Mouse (Mus musculus) brown adipose tissue, adult 24 weeks (tissue): ENCODE data around the gene Stoml1. TPM values are rescaled to one million over a fixed set of nuclear protein-coding genes. Genes with fewer than 3 reads are reported as not detected.

Source experiments
- H3K27ac ChIP-seq: fragments of 200-500 bp; replicated peaks from 2 replicates; pipeline ENCODE4 v1.5.1; 2012; ENCODE audit warnings: low read depth, mild to moderate bottlenecking, low read length
- H3K4me1 ChIP-seq: fragments of 200-500 bp; 2 replicates; pipeline ENCODE4 v1.6.1; 2012; ENCODE audit warnings: low read length, mixed read lengths; ENCODE audit not compliant: control insufficient read depth, insufficient read depth, insufficient read length
- H3K4me3 ChIP-seq: fragments of 200-500 bp; 2 replicates; pipeline ENCODE4 v1.5.1; 2012; ENCODE audit warnings: low read depth, mild to moderate bottlenecking, low read length, moderate library complexity; ENCODE audit not compliant: insufficient read depth
- polyA plus RNA-seq: library from polyadenylated mRNA; stranded (reverse); fragments of >200 nt; gene quantifications from 2 replicates; pipeline ENCODE4 v1.2.4, GENCODE M21; 2012; ENCODE audit not compliant: missing spikeins, insufficient read depth, insufficient read length

The Stoml1 gene
- polyA plus RNA-seq, 1 experiment: 7.9 TPM

DNA sequence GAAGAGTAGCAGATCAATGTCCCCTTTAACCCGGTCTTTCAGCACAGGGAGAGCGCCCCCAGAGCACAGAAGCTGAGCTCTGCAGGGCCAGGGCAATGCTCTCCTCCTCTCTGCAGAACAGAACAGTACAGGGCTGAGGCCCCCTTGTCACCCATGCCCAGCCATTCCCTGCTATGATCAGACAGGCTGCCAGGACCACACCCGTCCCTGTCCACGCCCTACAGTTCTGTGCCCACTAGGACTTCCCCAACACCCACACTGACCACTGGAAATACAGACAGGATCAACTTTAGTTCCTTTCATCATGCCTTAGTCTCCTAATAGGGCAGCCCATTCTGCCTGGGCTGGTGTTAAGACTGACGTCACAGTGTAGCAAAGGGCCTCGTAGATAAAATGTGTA, 44.1 kb downstream of the Stoml1 start:
- H3K27ac ChIP-seq: no peak overlapping the region
- H3K4me3 ChIP-seq: no peak overlapping the region
- no peaks in the 10 kb centered on the region for H3K4me1 ChIP-seq

DNA sequence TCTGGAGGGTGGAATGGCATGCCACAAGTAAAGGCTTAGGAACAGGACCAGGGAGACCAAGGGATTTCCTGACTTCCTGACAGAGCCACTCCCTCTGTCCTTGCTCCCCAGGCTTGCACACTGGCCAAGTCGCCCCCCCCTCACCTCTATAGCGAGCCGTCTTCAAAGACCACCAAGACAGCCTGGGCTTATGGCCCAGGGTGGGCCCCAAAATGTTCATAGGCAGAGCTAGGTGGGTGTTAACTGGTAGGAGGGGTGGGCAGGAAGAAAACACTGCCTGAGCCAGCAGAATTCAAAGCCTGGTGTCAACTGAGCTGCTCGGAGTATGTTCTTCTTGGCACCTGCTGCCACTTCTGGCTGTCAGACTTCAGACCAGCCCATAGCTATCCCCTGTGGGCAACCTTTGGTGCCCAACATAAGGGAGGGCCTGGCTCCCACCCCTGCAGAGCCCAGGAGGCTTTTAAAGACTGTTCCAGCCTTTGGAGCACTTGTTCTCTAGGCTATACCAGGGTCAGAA, 45.1 kb downstream of the Stoml1 start:
- Histone ChIP-seq H3K27ac (no peak overlapping the region), H3K4me3 (no peak overlapping the region), H3K4me1 (peaks cover 5% of the 10 kb centered on the region)

DNA sequence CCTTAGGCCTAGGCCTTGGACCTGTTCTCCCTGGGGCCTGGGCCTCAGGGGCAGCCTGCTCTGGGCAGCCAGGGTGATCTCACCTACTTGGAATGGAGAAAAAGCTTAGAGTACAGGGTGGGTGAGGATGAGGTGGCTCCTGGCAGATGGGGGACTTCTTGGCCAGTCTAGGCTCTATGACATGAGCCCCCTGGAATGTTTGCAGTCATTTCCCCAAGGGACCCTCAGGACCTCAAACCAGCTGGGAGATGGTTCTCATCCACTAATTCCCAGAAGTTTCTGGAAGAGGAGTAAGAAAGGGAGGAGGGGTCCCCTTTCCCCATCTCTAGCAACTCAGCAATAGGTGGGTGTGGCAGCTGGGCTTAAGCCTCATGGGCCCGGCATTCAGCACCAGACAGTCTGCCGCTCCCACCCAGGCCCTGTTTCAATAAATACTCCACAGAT, 46.4 kb downstream of the Stoml1 start:
- no peak overlapping the region for H3K4me3 ChIP-seq
- peaks cover 7% of the 10 kb centered on the region for H3K4me1 ChIP-seq
- no peak overlapping the region for H3K27ac ChIP-seq

DNA sequence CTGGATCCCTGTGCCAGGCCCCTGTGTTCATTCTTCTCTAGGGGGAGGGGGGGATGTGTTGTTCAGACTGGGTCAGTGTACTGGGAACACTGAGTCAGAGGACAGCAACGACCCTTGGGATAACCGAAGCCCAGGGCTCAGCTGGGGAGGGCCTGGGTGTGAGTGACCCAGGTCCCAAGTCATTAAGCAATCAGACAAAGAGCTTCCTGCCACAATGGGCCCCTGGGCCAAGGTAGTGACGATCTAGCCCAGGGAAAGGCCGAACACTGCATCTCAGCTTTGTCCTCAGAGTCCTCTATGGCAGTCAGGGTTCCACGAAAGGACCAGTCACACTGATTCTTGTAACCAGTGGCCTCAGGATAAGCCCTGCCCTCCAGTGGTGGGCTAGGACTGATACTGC, 50.2 kb downstream of the Stoml1 start:
- H3K4me3 ChIP-seq: no peak overlapping the region
- peaks cover 12% of the 10 kb centered on the region for H3K4me1 ChIP-seq
- H3K27ac ChIP-seq: no peak overlapping the region; the same call in 1 of the 2 replicates

DNA sequence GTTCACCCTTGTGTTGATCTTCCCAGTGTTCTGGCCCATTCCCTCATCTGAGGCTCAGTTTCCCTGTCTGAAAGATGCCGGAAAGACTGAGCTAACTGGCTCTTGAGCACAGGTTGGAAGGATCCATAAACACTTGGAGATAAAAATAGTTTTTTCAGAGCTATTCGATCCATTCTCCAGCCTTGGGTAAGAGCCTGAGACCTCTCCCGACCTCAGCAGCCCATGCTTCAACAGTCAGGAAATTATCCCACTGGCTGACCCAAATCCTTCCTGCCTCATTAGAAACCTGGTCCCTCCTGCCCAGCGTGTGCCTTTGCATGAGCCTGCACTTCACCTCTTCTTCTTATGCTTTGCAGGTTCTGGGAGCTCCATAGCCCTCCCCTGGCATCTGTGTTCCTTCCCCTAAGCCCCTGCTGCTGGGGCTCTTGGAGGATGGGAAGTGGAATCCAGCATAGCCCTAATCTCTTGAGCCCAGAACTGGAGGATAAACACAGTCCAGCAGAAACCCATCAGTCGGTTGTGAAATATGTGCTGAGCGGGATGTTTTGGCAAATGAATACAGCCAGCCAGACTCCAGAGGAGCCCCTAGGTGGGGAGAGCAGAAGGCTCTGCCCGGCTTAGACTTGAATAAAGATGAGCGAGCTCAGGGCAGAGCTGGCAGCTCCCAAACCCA, 50.8 kb downstream of the Stoml1 start:
- Histone ChIP-seq H3K27ac (no peak overlapping the region), H3K4me1 (peaks cover 12% of the 10 kb centered on the region)

DNA sequence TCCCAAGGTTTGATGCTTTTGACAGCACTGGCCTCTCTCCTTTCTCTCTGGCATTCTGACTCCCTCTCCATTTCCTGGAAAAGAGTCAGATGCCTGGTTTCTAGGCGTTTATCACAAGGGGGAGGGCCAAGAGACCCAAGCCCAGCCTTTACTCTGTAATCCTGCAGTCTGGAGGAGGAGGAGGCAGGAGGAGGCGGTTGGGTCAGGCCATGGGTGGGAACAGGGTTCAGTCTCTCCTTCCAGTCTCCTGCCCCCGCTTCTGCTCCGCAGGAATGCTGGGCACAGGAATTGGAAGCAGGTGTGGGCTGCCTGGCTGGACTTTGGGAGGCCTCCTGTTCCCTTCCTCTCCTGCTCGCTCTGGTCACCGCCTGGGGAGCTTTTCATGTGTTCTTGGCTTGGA, 52.7 kb downstream of the Stoml1 start:
- Histone ChIP-seq H3K4me3 (no peak overlapping the region), H3K4me1 (peaks cover 12% of the 10 kb centered on the region), H3K27ac (no peak overlapping the region)

More for the DNA sequence above, 50.8 kb downstream of the Stoml1 start:
- H3K4me3 ChIP-seq: no peak overlapping the region

DNA sequence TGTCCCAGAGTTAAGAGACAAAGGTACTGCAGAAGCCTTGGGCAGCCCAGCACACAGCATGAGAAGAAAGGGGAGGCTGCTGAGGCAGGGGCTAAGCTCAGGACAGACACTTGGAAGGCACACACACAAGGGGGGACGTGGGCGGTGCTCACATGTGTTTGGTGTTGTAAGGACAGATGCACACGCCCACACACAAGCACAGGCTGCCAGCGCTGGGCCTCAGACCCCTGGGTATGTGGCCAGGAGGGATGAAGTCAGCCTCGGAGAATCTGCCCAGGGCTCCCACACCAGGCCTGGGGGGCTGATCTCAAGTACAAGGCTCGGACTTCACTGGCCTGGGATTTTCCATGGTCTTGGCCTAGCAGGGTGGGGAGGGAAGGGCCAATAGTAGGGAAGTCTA, 55.4 kb downstream of the Stoml1 start:
- Histone ChIP-seq H3K4me1 (peaks cover 5% of the 10 kb centered on the region), H3K4me3 (no peak overlapping the region)

DNA sequence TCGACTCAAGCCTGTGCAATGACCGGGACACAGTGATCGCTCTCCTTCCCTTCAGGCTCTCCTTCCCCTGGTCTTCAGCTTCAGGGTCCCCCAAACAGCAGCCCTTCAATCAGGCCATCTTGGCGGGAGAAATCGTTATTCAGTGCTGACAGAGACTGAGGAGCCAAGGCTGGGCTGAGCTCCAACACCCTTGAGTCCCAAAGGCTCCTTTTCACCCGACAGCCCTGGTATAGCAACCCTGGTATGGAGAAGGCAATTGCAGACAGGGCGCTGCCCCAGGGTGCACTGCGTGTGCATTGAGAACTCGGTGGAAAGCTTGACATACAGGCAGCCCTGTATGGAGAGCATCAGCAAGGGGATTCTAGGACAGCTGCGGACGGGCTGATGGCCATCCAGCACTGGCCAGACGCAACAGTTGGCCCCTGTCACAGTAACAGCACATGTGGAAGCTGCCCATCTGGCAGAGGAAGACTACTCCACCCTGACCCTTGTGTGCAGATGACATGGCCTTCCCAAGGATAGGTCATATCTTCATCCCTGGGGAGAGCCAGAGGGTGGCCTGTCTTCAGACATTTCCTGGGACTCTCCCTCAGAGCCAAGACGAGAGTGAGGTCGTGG, 57.2 kb downstream of the Stoml1 start:
- peaks cover 6% of the 10 kb centered on the region for H3K4me1 ChIP-seq
- peak overlapping the region; percentile 23; the same call in 1 of the 2 replicates for H3K4me3 ChIP-seq
- H3K27ac ChIP-seq: 0 out of 2 replicates have a peak overlapping the region, but pooled peaks have one; percentile 10

More for the DNA sequence above, 55.4 kb downstream of the Stoml1 start:
- no peak overlapping the region for H3K27ac ChIP-seq

DNA sequence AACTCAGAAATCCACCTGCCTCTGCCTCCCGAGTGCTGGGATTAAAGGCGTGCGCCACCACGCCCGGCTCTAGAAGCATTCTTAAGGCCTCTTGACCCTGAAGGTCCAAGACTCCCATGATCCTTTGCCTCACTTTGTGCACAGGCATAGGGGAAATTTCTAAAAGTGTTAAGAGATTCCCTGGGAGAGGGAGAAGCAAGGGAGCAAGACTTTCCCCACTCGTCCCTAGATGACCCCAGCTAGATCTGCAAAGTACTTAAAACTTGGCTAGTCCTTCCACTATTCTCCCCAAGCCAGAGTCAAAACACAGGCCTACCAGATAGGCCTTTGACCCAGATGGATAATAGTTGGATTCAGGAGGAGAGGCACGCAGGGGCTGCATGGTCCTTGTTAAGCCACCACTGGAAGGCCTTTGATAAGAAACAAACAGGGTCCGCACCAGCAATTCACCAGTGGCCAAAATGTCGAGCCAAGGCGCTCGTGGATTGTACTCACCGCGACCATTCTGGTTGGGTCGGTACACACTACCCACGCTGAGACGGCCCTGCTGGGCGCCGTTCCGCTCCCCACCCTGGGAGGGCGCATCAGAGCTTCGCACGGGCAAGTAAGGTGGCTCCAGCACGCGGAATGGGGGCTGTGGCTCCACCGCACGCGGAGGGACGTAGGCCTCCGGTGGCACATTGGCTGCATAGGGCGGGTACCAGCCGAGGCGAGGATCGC, 58.4 kb downstream of the Stoml1 start:
- H3K27ac ChIP-seq: peak overlapping the region; percentile 91
- H3K4me3 ChIP-seq: peak overlapping the region; percentile 63
- peaks cover 8% of the 10 kb centered on the region for H3K4me1 ChIP-seq

Other genes starting within 250 kb of the Stoml1 start
- gene Cyp11a1, start 246.8 kb upstream of the Stoml1 start, polyA plus RNA-seq: not detected in 2 replicates
- gene Stra6, start 189.4 kb upstream of the Stoml1 start, polyA plus RNA-seq: not detected in 2 replicates
- gene Ccdc33, start 134.3 kb upstream of the Stoml1 start, polyA plus RNA-seq: not detected in 2 replicates
- 8.8 and 17.5 TPM in 2 replicates for gene Islr, start 48.9 kb upstream of the Stoml1 start, polyA plus RNA-seq
- gene Islr2, start 48.8 kb upstream of the Stoml1 start, polyA plus RNA-seq: 0.29 and 1.8 TPM in 2 replicates
- 6.6 and 9.4 TPM in 2 replicates for gene Pml, start 3.4 kb upstream of the Stoml1 start, polyA plus RNA-seq
- gene Loxl1, start 60.0 kb downstream of the Stoml1 start, polyA plus RNA-seq: 8.1 and 13.8 TPM in 2 replicates
- not detected in 2 replicates for gene Tbc1d21, start 117.3 kb downstream of the Stoml1 start, polyA plus RNA-seq
- gene Insyn1, start 235.4 kb downstream of the Stoml1 start, polyA plus RNA-seq: 9.5 and 12.1 TPM in 2 replicates